Mouse (Mus musculus) monocyte, adult 2 months (primary cell): ENCODE measurements around the gene Prkcq.

Experiments used
- DNase-seq, 2 experiments: peaks; one replicate each; pipeline ENCODE4 v3.0.0; 2022; ENCODE audit warnings: low spot score in 2 of 2, low read depth in 1 of 2

The Prkcq gene

GRCm38 (mm10) chr2:11171754-11172501, at the start of gene Prkcq:
Gene Prkcq (plus strand): TSS chr2:11172108.
- peak in 1 of 2 experiments; percentile 5 for DNase-seq

GRCm38 (mm10) chr2:11130881-11131280, 41.0 kb upstream of the Prkcq start:
- DNase-seq, result no peak

- DNase-seq, result no peak
Measured at GRCm38 (mm10) chr2:11135718-11136117, 36.2 kb upstream of the Prkcq start.

GRCm38 (mm10) chr2:11138076-11138475, 33.8 kb upstream of the Prkcq start:
- DNase-seq, result no peak

GRCm38 (mm10) chr2:11139518-11140152, 32.3 kb upstream of the Prkcq start:
- no peak for DNase-seq

GRCm38 (mm10) chr2:11140385-11140784, 31.5 kb upstream of the Prkcq start:
- DNase-seq, result no peak

- no peak for DNase-seq
Measured at GRCm38 (mm10) chr2:11149091-11149490, 22.8 kb upstream of the Prkcq start.

- no peak for DNase-seq
Measured at GRCm38 (mm10) chr2:11150975-11151374, 20.9 kb upstream of the Prkcq start.

GRCm38 (mm10) chr2:11151655-11152323, 20.1 kb upstream of the Prkcq start:
- no peak for DNase-seq

- no peak for DNase-seq
Measured at GRCm38 (mm10) chr2:11159641-11160040, 12.3 kb upstream of the Prkcq start.

GRCm38 (mm10) chr2:11160696-11161095, 11.2 kb upstream of the Prkcq start:
- no peak for DNase-seq

- no peak for DNase-seq
Measured at GRCm38 (mm10) chr2:11161336-11161735, 10.6 kb upstream of the Prkcq start.

- DNase-seq, result no peak
Measured at GRCm38 (mm10) chr2:11162701-11163100, 9.2 kb upstream of the Prkcq start.

- no peak for DNase-seq
Measured at GRCm38 (mm10) chr2:11164170-11164569, 7.7 kb upstream of the Prkcq start.

GRCm38 (mm10) chr2:11169721-11170335, 2.1 kb upstream of the Prkcq start:
- DNase-seq, result no peak

- no peak for DNase-seq
Measured at GRCm38 (mm10) chr2:11172831-11173414, 1.0 kb downstream of the Prkcq start.

- DNase-seq, result no peak
Measured at GRCm38 (mm10) chr2:11173521-11173920, 1.6 kb downstream of the Prkcq start.

GRCm38 (mm10) chr2:11174101-11174500, 2.2 kb downstream of the Prkcq start:
- no peak for DNase-seq

- DNase-seq, result no peak
Measured at GRCm38 (mm10) chr2:11177880-11178279, 6.0 kb downstream of the Prkcq start.

GRCm38 (mm10) chr2:11181510-11181909, 9.6 kb downstream of the Prkcq start:
- no peak for DNase-seq

- no peak for DNase-seq
Measured at GRCm38 (mm10) chr2:11182096-11182495, 10.2 kb downstream of the Prkcq start.
